Mouse (Mus musculus) retina, embryonic 14.5 days (tissue): ENCODE results near the gene B130006D01Rik.
"Not testable (repeated sequence)": the region's sequence is repeated elsewhere in the genome, so short reads cannot be mapped to it uniquely, and the experiment has no call there.

Source experiments
- DNase-seq: peaks from one replicate; pipeline ENCODE4 v3.0.0-alpha.2; 2015; ENCODE audit warnings: low spot score

Gene B130006D01Rik

GRCm38 (mm10) chr11:95713225-95713810 is 10.1 kb upstream of the B130006D01Rik start:
- no peak for DNase-seq

GRCm38 (mm10) chr11:95713811-95714241 is 9.6 kb upstream of the B130006D01Rik start:
- peak; percentile 43 for DNase-seq

DNA sequence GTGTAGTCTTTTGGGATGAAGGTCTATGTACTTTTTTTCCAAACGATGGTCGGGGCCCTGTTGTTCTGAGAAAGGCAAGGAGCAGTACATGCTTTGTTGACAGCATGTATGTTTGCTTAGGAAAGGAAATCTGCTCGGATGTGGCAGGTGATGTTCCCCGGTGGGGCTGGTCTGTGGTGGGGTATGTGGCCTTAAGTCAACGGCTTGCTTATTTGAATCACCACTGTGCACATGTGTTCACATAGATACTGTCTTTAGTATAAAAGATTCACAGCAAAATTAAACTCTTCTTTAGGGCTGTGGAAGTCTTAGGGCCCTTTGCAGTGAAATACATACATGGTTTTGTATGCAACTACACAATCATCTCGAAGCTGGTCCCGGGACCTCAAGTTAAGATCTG is 9.0 kb upstream of the B130006D01Rik start:
- DNase-seq: no peak

- DNase-seq: no peak
Observed at GRCm38 (mm10) chr11:95716136-95716535, 7.3 kb upstream of the B130006D01Rik start.

DNA sequence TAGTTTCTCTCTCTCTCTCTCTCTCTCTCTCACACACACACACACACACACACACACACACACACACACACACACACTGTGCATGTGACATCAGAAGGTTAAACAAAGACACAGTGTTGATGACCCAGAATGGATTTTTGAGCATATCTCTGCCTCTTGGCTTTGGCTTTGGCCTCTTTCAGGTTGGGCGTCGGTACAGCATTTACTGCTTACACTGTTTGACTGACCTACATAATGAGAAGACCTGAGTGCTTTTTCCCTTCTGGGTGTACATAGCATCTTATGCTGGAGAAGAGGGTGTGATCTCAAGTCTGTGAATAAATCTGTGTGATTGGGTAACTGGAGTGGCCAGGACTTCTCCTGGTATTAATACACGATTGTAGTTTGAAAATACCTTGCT is 4.0 kb upstream of the B130006D01Rik start:
- DNase-seq: peak; percentile 34

DNA sequence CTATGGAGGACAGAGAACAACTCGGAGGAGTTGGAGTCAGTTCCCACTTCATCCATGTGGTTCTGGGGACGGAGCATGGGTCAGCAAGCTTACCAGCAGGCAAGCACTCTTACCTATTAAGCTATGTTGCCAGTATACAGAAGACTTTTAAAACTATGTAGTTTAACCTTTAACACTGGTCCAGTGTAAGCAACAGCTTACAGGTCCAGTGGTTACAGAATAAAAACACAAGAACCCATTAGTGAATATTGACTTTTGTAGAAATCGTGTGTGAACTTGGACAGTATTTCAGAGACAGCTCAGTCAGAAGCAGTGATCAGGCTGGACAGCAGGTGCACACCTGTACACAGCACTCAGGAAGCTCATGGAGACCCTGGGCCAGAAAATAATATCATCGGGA is 1.1 kb downstream of the B130006D01Rik start:
- DNase-seq: no peak

GRCm38 (mm10) chr11:95726156-95726555 is 2.8 kb downstream of the B130006D01Rik start:
- DNase-seq: no peak

DNA sequence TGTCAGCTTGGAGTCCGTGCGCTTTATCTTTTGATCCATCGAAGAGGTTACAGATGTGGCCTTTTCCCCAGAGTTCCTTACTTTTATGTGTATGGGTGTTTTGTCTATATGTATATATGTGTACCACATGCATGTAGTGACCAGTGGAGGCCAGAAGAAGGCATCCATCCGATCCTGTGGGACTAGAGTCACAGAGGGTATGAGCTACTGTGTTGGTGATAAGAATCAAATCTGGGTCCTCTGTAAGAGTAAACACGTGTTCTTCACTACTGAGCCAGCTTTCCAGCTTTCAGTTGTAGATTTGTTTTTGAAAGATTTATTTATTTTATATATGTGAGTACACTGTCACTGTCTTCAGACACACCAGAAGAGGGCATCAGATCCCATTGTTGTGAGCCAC is 4.6 kb downstream of the B130006D01Rik start:
- no peak for DNase-seq

DNA sequence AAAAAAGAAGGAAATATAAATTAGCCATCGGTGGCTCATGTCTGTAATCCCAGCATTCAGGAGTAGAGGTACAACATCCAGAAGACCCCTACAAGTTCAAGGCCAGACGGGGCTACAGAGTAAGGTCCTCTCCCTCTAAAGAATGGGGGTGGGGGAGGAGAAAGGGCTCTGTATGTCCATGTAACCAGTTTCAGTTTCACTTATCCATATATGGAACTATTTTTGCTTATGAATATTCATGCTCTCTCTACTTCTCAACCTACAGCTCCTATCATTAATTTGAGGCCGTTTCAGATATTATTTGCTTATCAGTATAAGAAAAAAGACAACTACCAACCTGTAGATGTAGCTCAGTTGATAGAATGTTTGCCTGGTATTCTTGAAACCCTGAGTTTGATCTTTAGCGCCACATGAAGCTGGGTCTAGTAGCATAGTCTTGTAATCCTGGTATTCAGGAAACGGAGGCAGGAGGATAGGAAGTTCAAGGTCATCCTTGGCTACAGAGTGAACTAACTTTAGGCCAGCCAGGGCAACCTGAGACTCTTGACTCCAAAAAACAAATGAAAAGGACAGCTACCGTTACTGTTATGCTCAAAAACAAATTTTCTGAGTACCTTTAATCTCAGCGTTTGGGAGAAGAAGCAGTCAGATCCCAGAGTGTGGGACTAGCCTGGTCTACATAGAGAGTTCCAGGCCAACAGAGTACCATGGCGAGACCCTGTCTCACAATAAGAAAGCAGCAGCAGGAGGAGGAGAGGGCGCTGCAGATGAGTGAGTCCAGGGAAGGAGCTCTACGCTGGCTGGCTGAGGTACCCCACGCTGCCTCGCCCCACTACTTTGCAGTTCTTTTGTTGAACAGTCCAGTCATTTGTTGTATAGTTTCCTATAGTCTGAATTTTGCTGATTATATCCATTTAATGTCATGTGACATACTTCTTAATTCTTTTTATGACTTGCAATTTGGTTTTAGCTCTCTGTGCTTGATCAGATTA is 5.8 kb downstream of the B130006D01Rik start:
- DNase-seq: no peak

DNA sequence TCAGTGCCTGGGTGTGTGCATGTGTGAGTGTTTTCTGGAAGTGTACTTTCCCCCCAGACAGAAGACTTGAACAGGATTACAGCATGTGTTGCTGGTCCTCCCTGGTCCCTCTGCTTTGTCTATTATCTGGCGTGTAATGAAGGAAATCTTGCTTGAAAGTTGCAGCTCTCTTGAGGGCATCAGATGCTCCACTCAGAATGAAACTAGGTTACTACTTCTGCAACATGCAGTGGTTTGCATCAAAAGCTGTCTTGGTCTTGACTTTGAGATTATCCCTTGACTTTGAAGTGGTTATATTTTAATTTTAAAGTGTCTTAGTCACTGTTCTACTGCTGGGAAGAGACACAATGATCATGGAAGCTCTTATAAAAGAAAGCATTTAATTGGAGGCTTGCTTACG is 11.1 kb downstream of the B130006D01Rik start:
- DNase-seq: no peak

GRCm38 (mm10) chr11:95737811-95738210 is 14.4 kb downstream of the B130006D01Rik start:
- no peak for DNase-seq

DNA sequence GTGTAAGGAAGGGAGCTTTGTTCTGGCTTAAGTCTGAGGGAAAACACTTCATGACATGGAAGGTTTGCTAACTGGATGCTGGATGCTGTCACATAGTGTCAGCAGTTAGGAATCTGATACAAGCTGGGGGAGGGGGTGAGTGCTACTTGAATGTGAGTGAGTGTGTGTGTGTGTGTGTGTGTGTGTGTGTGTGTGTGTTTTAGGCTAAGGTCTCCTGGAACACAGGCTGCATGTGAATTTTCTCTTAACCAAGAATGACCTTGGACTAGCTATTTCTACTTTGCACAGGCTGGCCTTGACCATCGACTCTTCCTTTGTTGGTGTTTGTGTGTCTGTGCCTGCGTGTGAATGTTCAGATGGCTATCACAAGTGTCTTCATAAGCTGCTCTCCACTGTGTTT is 21.1 kb downstream of the B130006D01Rik start:
- no peak for DNase-seq

DNA sequence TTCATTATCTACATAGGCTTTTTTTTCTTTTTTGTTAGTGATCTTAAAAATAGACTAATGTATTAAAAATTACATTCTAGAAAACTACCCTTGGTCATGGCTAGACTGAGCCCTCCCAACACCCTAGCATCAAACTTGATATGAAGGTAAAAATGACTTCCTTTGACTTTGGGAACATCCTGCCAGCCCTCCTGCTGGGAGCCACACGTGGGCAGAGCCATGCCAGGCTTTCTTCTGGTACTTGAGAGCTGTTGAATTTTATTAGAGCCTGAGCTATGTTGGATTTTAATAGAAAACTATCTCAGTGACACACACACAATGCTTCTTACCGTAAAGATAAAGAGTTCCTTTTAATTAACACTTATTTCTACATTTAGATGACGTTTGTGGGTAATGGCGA is 23.4 kb downstream of the B130006D01Rik start:
- DNase-seq: no peak

- DNase-seq: no peak
Observed at GRCm38 (mm10) chr11:95748331-95748730, 24.9 kb downstream of the B130006D01Rik start.

DNA sequence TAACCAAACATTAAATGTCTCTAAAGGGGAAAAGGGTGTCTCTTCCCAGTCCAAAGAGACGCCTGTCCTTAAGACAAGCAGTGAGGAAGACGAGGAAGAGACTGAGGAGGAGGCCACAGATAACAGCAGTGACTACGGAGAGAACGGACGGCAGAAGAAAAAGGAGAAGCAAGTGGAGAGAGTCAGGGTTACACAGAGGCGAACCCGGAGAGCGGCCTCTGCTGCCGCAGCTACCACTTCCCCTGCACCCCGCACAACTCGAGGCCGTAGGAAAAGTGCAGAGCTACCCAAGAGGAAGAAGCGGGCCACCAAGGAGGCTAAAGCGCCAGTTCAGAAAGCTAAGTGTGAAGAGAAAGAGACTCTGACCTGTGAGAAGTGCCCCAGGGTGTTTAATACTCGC is 26.2 kb downstream of the B130006D01Rik start:
- no peak for DNase-seq

DNA sequence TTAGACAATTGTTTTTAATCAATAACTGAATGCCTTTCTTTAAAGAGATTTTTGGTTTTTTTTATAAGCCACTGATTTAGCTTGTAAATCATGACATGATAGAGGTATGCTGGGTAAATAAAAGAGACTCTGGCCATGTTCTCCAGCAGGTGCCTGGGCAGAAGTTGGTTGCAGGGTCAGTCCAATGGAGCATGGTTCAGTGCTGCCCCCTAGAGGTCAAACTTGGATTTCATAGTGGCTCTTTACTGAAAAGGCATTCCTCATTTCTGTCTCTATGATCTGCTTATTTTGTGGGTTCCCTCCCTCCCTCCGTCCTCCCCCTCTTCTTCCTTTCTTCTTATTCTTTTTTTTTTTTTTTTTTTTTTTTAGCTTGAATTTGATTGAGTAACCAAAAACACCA is 27.6 kb downstream of the B130006D01Rik start:
- peak; percentile 94 for DNase-seq

- DNase-seq: not testable (repeated sequence)
Observed at GRCm38 (mm10) chr11:95755137-95755536, 31.8 kb downstream of the B130006D01Rik start.

GRCm38 (mm10) chr11:95760521-95760920 is 37.1 kb downstream of the B130006D01Rik start:
- DNase-seq: no peak

- no peak for DNase-seq
Observed at GRCm38 (mm10) chr11:95762996-95763395, 39.6 kb downstream of the B130006D01Rik start.

DNA sequence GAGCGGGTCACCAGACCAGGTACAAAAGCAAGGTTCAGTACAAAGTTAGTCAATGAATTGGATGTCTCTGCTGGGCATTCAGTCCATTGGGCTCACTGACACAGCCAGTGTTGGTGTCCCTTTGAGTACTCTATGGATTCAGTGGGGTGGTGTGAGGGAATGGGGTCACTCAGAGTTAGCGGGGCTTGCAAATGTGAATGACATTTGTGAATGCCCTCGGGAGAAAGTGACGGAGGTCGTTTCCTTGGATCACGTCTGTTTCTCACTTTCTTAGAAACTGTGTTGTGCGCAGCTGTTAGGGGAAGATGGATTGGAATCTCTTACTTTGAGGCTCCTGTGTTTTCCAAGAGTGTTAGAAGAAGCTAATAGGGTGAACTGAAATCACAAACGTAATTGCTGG is 41.4 kb downstream of the B130006D01Rik start:
- DNase-seq: peak; percentile 28

DNA sequence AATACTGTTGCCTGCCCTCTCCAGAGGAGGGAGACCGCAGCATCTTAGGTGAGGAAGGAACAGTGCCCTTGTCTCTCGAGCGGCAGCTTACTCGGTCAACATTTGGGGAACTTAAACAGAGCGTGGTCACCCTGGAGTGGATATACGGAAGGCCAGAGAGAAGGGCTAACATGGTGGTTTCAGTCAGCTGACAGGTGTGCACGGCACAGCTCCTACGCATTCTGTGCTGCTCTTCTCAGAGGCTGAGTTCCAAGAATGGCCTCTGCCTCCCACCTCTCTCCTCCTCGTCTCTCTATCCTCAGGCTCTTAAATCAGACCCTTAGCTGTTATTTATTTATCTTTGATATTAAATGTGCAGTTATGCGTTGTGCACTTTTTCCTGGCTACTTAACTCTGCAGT is 41.9 kb downstream of the B130006D01Rik start:
- no peak for DNase-seq

DNA sequence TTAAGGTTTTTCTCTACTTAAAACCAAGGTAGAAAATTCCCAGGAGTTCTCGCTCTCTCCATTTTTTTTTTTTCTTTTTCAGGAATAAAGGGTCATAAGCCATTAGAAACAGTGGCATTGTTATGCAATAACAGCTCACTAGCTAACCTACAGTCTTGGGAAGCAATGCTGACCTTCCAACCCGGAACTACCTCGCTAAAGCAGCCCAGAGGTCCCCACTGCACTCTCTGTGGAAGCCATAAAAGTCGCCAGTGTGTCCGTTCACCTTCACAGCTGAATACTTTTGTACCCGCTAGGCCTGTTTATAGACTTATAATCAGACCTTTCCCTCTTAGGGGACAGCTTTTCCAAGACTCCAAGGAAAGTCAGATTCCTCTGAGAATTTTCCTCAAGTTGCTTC is 44.9 kb downstream of the B130006D01Rik start:
- DNase-seq: no peak

- no peak for DNase-seq
Observed at GRCm38 (mm10) chr11:95769208-95769607, 45.8 kb downstream of the B130006D01Rik start.
